Mouse (Mus musculus) megakaryocyte, embryonic 14.5 days (primary cell): ENCODE measurements around the gene Arsa. TPM values are rescaled to one million over a fixed set of nuclear protein-coding genes. Genes with fewer than 3 reads are reported as not detected.

Experiments used
- H3K27me3 ChIP-seq: replicated peaks from 2 replicates; pipeline ENCODE3; 2012; ENCODE audit warnings: inconsistent platforms
- H3K36me3 ChIP-seq: replicated peaks from 2 replicates; pipeline ENCODE3; 2012; ENCODE audit warnings: low read length, inconsistent platforms, mixed read lengths
- H3K4me1 ChIP-seq: 2 replicates; pipeline ENCODE4 v1.6.1; 2012; ENCODE audit warnings: inconsistent platforms
- H3K4me3 ChIP-seq: replicated peaks from 2 replicates; pipeline ENCODE3; 2012; ENCODE audit warnings: moderate library complexity, mild to moderate bottlenecking, inconsistent platforms
- H3K9me3 ChIP-seq: 2 replicates; pipeline ENCODE4 v1.6.1; 2012; ENCODE audit warnings: inconsistent platforms
- FLI1 ChIP-seq: IDR thresholded peaks from 2 replicates; pipeline ENCODE4 v1.6.1; 2012; ENCODE audit warnings: low read length, inconsistent platforms, mixed read lengths
- GATA1 ChIP-seq: IDR thresholded peaks from 3 replicates; pipeline ENCODE4 v1.6.1; 2012; ENCODE audit warnings: mixed read lengths, low read length, inconsistent platforms, borderline replicate concordance
- polyA plus RNA-seq: library from polyadenylated mRNA; stranded (reverse); fragments of >175 nt; gene quantifications from 2 replicates; pipeline ENCODE4 v1.2.3, GENCODE M21; 2012; ENCODE audit warnings: low replicate concordance; ENCODE audit not compliant: insufficient read depth

Arsa gene
- polyA plus RNA-seq, 1 experiment, result 82.1 TPM

DNA sequence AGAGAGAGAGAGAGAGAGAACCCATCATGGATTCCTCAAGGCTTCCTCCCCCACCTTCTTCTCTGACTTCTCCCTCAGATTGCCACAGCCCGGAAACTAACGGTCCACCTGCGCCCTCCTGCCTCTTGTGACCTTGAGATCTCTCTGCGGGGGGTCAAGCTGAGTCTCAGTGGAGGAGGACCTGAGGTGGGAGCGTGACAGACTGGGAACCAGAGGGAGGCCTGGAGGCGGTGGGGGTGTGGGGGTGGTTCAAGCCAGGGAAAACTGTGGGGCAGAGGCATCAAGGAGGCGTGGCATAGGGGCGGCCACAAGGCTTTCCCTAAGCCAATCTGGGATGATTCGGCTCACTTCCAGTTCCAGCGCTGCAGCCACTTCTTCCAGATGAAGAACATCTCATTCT, 16.9 kb downstream of the Arsa start:
- Histone ChIP-seq H3K9me3 (no peaks in the 10 kb centered on the region), H3K36me3 (no peaks in the 10 kb centered on the region), H3K4me1 (peaks cover 12% of the 10 kb centered on the region), H3K27me3 (peaks cover 70% of the 10 kb centered on the region), H3K4me3 (no peak overlapping the region)
- TF ChIP-seq GATA1, result no peak

DNA sequence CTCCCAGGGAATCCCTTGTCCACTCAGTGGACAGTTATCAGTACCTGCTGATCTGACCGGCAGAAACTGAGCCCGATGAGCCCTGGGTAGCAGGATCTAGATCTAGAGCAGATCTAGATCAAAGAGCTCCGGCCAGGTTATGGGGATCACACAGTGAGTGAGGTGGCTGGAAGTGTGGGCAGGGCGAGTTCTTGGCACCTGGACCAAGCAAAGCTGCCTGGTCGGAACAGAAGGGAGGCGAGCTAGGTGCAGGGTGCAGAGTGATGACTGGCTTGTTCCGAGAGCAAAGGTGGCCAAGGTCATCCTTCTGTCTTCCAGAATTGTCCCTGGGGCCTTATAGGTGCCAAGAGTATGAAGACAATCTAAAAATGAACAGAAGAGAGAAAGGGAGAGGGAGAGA, 17.4 kb downstream of the Arsa start:
- peaks cover 75% of the 10 kb centered on the region for H3K27me3 ChIP-seq

DNA sequence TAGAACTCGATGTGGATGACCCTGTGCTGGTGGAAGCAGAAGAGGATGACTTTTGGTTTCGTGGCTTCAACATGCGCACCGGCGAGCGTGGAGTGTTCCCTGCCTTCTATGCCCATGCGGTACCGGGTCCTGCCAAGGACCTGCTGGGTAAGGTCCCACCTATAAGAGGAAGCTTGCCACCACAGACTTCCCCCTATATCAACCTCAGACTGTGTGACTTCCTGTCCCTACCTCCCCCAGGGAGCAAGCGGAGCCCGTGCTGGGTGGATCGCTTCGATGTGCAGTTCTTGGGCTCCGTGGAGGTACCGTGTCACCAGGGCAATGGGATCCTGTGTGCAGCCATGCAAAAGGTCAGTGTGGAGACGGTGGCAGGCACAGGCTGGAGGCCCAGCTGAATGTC, 18.3 kb downstream of the Arsa start:
- TF ChIP-seq FLI1, result no peak
- no peak for TF ChIP-seq GATA1
- Histone ChIP-seq H3K27me3 (peaks cover 80% of the 10 kb centered on the region), H3K36me3 (no peaks in the 10 kb centered on the region)

More for the DNA sequence above, 17.4 kb downstream of the Arsa start:
- H3K4me1 ChIP-seq, result peaks cover 12% of the 10 kb centered on the region
- H3K36me3 ChIP-seq, result no peaks in the 10 kb centered on the region
- no peak overlapping the region for H3K4me3 ChIP-seq
- H3K9me3 ChIP-seq, result no peaks in the 10 kb centered on the region
- TF ChIP-seq FLI1, result no peak
- no peak for TF ChIP-seq GATA1

DNA sequence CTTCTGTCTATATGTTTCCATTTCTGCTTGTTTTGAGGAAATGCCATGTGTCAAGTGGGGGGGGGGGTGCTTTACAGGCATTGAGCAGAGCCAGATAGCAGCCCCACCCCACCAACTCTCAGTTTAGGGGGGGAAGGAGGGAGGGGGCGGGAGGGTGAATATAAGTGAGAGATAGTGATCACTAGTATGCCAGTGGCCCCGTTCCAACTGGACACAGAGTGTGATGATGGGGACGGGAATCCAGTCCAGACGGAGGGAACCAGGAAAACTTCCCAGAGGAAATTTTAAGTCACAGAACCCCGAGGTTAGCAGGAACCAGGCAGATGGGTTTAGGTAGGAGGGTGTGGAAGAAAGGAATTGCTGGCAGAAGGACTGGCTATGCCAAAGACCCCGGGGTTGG, 21.6 kb downstream of the Arsa start:
- Histone ChIP-seq H3K4me1 (peaks cover 20% of the 10 kb centered on the region), H3K36me3 (no peaks in the 10 kb centered on the region), H3K27me3 (peaks cover 80% of the 10 kb centered on the region), H3K4me3 (no peak overlapping the region), H3K9me3 (no peaks in the 10 kb centered on the region)
- TF ChIP-seq GATA1, result no peak
- TF ChIP-seq FLI1, result no peak

More for the DNA sequence above, 18.3 kb downstream of the Arsa start:
- Histone ChIP-seq H3K4me1 (peaks cover 18% of the 10 kb centered on the region), H3K9me3 (no peaks in the 10 kb centered on the region), H3K4me3 (no peak overlapping the region)

DNA sequence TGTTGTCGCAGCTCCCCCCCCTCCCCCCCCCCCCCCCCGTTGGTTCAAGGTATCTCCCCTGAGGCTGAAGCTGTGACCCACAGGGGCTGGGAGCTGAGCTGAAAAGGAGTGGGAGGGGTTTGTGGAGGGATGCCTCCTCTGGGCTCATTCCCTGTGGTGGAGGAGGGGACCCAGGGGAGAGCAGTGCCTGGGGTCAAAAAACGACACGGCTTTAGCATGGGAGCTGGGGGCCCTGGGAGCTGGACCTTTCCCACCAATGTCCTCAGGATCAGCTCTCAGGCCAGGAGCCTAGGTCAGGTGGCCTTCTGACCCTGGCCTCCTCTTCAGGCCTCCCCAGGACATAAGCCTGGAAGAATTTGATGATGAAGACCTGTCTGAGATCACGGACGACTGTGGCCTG, 22.4 kb downstream of the Arsa start:
- Histone ChIP-seq H3K9me3 (no peaks in the 10 kb centered on the region), H3K4me1 (peaks cover 20% of the 10 kb centered on the region), H3K27me3 (peaks cover 77% of the 10 kb centered on the region), H3K36me3 (no peaks in the 10 kb centered on the region), H3K4me3 (no peak overlapping the region)
- TF ChIP-seq GATA1 (no peak), FLI1 (no peak)

DNA sequence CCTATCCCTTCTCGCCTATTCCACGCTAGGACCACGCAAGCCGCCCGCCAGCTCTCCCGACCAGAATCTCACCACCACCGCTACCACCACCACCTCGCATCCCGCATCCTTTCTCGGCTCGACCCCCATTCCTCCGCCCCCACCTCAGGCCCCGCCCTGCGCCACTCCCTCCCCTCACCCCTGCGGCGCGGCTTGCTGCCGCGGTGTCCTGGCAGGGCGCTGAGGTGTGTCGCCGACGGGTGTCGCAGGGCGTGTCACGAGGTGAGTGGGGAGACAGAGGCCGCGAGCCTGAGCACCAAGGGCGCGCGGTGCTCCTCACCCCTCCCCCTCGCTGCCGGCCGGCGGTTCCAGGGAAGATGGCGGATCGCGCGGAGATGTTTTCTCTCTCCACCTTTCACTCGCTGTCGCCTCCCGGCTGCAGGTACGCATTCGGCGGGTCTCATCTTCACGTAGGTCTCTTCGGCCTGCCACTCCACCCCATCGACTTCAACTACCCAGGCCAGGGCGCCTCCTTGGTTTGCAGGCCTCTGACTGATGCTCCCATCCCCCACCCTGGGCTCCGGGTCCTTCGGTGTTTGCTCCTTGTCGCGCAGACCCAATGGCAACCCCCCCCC, 23.3 kb downstream of the Arsa start, which contains the start of gene Mapk8ip2:
Gene Mapk8ip2 (plus strand): TSS at position 49 of the 614 bp plus-strand sequence.
- H3K4me3 ChIP-seq, result peak within 1 kb of the TSS; percentile 83
- no peaks in the 10 kb centered on the region for H3K9me3 ChIP-seq
- peaks cover 17% of the 10 kb centered on the region for H3K4me1 ChIP-seq
- TF ChIP-seq FLI1 (no peak), GATA1 (no peak)
- no peaks in the 10 kb centered on the region for H3K36me3 ChIP-seq
- H3K27me3 ChIP-seq, result peaks cover 74% of the 10 kb centered on the region

DNA sequence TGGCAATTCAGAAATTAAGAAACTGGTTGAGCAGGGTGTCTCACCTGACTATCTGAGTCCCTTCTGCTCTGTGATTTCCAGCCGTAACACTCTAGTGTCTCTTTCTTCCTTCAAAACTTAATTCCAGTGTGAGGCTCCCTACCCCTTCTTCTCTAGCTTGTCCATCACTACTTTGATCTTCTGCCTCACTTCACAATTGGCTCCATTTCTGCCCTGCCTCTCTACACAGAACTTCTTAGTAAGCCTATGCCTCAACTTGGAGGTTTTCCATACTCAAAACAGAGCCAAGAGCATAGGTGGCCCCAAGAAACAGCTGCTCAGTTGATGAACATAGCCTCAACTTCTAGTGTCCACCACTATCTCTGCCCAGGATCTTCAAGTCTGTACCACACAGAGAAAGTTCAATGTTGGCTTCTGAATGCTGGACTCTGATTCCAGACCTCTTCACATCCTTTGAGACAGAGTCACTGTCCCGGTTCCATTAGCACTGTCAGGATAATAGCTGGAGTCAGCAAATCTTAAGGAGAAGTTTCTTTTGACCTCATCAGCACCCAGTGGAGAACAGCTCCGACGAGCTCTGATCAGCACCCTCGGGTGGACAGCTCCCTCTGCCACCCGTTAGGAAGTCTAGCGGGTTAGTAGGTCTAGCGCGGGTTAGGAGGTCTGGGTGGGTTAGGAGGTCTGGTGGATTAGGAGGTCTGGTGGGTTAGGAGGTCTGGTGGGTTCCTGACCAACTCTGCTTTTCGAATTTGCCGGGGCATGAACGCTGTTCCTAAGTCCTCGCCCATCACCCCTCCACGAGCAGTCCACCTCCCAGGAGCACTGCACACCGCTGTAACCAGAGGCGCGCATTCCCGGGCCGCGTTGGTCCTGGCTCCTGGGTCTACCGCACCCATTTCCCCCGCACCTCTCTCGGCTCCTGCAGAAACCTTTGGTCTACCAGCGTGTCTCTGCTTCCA, 24.0 kb downstream of the Arsa start:
- Histone ChIP-seq H3K9me3 (no peaks in the 10 kb centered on the region), H3K27me3 (peaks cover 67% of the 10 kb centered on the region), H3K4me1 (peaks cover 13% of the 10 kb centered on the region), H3K4me3 (peak overlapping the region; percentile 83), H3K36me3 (no peaks in the 10 kb centered on the region)
- TF ChIP-seq GATA1, result peak; percentile 53; the same call in 1 of the 3 replicates
- TF ChIP-seq FLI1, result no peak

DNA sequence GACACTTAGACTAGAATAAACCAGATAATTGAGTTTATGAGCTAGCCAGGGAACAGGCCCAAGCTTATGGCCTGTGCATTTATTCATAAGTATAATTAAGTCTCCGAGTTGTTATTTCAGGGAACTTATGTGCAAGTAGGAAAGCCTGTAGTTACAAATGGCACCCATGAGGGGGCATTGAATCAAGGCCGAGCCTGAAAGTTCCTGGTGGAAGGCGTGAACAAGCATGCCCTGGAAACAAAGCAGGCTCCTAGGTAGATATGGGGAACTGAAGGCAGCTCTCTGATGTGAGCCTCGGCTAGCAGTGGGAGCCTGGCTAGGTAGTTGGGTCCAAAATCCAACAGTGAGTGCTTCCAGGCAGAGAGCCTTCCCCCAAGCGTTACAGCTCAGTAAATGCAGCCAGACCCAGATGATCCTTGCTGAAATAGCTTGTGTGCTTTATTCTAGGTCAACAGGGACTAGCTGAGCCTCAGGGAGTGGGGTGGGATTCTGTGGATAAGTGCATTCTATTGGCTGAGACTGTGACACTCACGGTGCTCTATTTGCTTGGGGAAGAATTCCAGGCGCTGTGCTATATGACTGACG, 34.6 kb downstream of the Arsa start:
- Histone ChIP-seq H3K27me3 (peaks cover 26% of the 10 kb centered on the region), H3K4me1 (no peaks in the 10 kb centered on the region), H3K4me3 (no peak overlapping the region), H3K36me3 (no peaks in the 10 kb centered on the region), H3K9me3 (peaks cover 22% of the 10 kb centered on the region)
- TF ChIP-seq FLI1 (no peak), GATA1 (no peak)

DNA sequence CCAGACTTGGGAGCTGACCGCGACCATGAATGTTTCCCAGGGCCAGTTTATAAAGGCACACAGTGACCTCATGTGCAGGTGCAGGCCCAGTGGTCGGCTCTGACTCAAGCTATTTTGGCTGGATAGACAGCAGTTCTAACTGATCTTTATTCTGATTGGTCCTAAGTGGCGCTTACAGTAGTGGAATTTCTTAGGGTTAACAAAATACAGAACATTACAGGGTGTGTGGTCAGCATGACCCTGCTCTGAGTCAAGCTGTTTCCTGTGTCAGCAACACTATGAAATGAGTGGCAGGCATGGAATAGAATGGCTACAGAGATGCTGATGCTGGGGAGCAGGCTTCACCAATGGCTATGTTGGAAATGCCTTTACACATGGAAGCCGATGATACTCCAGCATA, 41.3 kb downstream of the Arsa start:
- no peak for TF ChIP-seq GATA1
- no peak for TF ChIP-seq FLI1
- H3K4me1 ChIP-seq, result peaks cover 26% of the 10 kb centered on the region; the same call in 1 of the 2 replicates
- H3K4me3 ChIP-seq, result no peak overlapping the region
- H3K9me3 ChIP-seq, result peaks cover 20% of the 10 kb centered on the region
- H3K36me3 ChIP-seq, result no peaks in the 10 kb centered on the region
- H3K27me3 ChIP-seq, result peaks cover 14% of the 10 kb centered on the region
